Mouse (Mus musculus) adrenal gland, adult 18-20 months (tissue): ENCODE results near the gene Vamp2. TPM values are rescaled to one million over a fixed set of nuclear protein-coding genes. Genes with fewer than 3 reads are reported as not detected.
A peak's percentile ranks its signal among the peaks of the same experiment; 100 is the strongest.

Experiments
- DNase-seq, 2 experiments: peaks; one replicate each; pipeline ENCODE4 v3.0.0; 2021 to 2022; ENCODE audit warnings: low spot score in 2 of 2
- total RNA-seq, 2 experiments: library from RNA; stranded (reverse); gene quantifications; 1 replicate in 1 of 2; 2 replicates in 1 of 2; pipeline ENCODE4 v1.2.3; 2021

The Vamp2 gene
- total RNA-seq, 2 experiments from 2014 or later: 106 to 137 TPM

DNA sequence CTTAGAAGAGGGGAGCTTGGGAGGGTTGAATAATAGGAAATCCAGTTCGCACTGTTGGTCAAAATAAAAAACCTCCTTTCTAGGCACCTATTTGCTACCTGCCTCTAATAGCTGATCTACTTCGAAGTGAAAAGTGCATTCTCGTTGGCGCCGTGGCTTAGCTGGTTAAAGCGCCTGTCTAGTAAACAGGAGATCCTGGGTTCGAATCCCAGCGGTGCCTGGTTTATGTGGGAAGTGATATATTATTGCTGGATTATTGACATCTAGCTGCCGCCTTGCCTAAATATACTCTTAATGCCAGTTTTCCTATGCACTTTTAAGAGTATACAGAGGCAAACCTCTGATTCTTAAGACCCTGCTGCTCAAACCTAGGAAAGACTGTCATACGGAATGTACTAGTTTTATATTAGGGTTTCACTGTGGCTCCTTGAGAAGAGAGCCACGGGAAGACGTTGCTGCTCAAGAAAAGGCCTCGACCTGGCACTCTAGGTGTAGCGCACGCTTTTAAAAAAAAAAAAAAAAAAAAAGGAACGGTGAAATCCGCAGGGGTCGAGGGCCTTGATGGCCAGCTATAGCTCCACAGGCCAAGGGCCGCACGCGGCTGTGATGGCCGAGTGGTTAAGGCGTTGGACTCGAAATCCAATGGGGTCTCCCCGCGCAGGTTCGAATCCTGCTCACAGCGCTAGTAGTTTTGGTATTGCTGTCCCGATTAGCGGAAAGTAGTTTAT is 22.2 kb downstream of the Vamp2 start:
- peak; percentile 95 for DNase-seq

DNA sequence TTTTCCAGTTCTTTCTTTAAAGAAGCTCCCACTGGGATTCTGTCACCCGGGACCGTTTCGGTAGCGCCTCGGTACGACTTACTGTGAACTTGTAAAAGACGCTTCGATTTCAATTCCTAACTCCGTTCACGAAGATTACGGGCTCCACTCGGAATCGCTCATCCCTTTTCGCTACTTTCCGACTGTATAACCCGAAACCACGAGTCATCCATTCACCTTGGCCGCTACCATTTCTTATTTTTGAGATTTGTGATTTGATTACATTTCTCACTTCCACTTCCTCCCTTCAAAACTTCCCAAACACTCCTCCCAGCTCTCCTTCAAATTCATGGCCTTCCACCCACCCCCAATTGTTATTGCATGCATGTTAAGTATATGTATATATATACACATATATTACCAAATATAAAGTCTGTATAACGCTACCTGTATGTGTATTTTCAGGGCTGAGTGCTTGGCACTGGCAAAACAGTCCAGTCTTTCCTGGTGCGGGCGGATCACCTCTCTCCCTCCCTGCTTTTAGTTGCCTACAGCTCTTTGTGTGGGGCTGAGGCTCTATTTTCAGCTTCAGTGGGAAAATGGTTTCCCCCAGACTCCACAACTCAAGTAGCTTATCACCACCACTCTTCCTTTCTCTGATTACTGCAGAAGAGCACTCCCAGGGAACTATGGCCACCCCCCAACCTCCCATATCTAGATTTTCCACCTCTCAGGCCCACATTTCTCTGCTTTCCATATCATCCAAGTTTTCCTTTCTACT is 22.9 kb downstream of the Vamp2 start:
- no peak for DNase-seq

DNA sequence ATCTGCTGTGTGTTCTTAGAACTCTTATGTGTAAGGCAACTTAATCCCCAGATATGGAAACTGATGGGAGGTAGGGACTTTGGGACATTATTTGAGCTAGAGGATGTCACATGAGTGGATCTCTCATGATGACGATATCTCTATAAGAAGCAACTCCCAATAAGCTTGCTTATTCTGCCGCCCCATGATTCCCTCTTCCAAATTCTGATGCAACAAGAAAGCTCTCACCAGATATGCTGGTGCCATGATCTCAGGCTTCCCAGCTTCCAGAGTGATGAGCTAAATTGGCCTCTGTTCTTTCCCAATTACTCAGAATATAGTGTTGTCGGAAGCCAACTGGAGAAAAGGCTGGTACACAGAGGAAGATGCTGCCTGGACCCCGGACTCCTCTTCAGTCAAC is 23.6 kb downstream of the Vamp2 start:
- DNase-seq: no peak

GRCm38 (mm10) chr11:69114018-69114417 is 25.7 kb downstream of the Vamp2 start:
- no peak for DNase-seq

GRCm38 (mm10) chr11:69114621-69115020 is 26.3 kb downstream of the Vamp2 start:
- no peak for DNase-seq

DNA sequence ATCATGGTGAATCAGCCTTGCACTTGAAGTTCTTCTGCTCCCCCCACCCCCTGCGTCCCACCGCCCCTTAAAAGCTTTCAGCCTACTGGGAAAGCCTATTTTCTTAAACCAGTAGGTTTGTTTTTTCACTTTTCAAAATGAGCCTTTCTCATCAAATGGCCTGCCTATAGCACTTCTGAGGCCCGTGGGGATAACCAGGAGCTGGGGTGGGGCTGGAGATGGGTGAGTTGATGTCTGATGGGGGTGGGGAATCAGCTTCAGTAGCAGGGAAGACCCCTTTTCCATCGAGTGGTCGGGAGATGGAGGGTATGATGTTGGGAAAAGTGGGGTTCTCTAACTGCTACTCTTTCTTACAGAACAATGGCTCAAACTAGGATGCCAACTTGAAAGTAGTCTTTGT is 28.6 kb downstream of the Vamp2 start:
- DNase-seq: no peak

GRCm38 (mm10) chr11:69117737-69118695 is 29.7 kb downstream of the Vamp2 start:
- peak; percentile 69 to 74 for DNase-seq

- DNase-seq: peak; percentile 91 to 98
These were observed 30.5 kb downstream of the Vamp2 start for GRCm38 (mm10) chr11:69118765-69119164.

- DNase-seq: peak in 1 of 2 experiments; percentile 19
These were observed 31.3 kb downstream of the Vamp2 start for GRCm38 (mm10) chr11:69119446-69120155.

DNA sequence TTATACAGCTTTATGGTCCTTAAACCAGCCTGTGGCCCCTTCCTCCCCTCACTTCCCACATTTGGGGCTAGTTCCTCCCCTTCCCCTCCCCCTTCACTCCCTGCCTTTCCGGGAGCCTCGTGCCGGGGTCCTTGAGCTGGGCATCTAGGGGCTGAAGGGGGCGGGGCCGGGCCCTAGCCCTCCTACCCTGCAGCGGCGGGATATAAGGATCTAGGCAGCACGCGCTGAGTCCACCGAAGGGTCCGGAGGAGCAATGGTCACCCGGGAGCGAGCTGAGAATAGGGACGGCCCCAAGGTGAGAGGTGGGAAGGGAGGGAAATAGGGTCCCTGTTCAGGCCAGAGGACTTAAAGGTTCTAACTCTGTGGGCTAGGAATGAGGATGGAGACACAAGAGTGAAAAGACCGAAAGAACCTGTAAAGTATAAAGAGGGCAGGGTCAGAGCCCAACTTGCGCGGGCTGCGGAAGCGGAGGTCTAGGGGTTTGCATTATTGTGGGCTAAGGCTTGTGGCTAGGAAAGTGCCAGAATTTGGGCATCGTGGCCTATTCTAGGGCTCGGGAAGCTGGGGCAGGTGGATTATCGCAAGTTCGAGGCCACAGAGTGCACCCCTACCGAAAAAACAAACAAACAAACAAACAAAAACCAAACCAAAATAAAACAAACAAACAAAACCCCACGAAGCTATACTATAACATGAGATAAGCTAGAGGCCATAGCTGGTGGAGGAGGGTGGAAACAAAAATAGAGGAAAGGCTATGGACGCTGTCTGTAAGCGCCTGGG is 32.1 kb downstream of the Vamp2 start, which contains the start of gene Hes7:
Gene Hes7 (plus strand): TSS at position 184 of the 780 bp plus-strand sequence.
- DNase-seq: no peak

- peak in 1 of 2 experiments; percentile 47 for DNase-seq
These were observed 32.9 kb downstream of the Vamp2 start for GRCm38 (mm10) chr11:69121001-69121740.

- DNase-seq: no peak
These were observed 33.5 kb downstream of the Vamp2 start for GRCm38 (mm10) chr11:69121741-69122335.

DNA sequence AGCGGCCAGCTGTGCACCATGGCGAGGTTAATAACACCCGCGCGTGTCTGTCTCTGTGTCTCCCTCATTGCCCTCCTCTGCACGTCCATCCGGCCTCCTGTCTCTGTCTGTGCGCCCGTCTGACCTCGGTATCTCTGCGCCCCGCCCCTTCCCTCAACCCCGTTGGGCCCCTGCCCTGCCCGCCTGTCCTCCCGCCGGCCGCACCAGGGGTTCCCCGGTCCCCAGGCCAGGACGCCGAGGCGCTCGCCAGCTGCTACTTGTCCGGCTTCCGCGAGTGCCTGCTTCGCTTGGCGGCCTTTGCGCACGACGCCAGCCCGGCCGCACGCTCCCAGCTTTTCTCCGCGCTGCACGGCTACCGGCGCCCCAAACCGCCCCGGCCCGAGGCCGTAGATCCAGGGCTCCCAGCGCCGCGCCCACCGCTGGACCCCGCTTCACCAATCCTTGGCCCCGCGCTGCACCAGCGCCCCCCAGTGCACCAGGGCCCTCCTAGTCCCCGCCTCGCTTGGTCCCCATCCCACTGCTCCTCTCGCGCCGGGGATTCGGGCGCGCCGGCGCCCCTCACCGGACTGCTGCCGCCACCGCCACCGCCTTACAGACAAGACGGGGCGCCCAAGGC is 34.2 kb downstream of the Vamp2 start, which contains the start of gene 9130213A22Rik:
Gene 9130213A22Rik (minus strand): TSS at position 254 of the 616 bp plus-strand sequence.
- peak; percentile 86 for DNase-seq

DNA sequence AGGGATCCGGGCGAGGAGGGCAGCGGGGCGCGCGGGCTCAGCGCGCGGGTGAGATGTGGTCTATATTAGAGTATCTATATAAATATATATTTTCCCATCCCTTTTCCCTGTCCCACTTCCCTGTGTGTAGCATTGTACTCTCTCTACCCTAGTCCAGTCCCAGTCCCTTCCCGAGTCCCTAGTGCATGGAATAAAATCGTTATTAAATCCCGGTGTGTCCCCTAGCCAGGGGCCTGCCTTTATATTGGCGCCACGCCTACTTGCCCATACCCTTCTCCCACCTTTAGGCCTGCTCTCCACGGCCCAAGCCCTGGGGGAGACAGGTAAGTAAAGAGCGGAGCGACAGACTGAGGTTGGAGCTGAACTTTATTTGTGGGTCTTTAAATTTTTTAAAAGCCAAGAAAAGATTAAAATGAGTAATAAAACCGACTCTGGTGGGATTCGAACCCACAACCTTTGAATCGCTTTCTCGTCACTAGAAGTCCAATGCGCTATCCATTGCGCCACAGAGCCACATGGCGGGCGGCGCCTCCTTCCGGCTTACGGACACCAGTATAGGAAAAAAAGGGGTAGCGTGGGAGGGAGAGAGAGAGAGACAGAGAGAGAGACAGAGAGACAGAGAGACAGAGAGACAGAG is 34.9 kb downstream of the Vamp2 start:
- peak; percentile 86 to 93 for DNase-seq

DNA sequence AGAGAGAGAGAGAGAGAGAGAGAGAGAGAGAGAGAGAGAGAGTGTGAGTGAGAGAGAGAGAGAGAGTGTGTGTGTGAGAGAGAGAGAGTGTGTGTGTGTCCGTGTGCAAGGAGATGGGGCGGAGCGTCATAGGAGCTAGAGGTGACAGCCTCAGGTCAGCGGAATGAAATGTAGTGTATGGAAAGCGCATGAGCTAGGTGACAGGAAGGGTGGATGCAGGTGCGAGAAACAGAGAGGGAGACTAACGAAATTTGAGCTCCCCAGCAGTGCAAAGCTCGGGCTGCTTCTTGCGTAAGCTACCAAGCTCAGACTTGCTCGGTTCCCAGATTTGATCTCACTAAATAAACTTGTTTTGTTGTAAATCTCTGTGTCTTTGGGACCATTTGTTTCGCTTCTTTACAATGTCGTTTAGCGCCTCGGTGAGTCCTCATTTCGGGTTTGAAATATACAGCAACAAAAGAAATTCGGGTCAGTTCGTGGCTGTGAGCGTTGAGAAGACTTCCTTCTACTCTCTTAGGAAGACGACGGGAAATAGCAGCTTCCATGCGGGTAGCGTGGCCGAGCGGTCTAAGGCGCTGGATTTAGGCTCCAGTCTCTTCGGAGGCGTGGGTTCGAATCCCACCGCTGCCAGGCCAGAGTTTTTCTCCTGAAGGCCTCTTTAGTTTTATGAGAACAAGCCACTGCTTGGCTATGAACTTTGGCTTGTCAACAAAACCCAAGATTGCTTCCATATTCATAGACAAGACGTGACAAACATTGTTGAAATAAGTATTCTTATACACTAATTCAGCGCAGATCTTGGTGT is 35.6 kb downstream of the Vamp2 start:
- peak; percentile 93 to 95 for DNase-seq

- DNase-seq: peak; percentile 61 to 62
These were observed 36.2 kb downstream of the Vamp2 start for GRCm38 (mm10) chr11:69124498-69124847.
